Mouse (Mus musculus) B cell, adult (primary cell): ENCODE data around the gene Olfr1506. TPM values are rescaled to one million over a fixed set of nuclear protein-coding genes. Genes with fewer than 3 reads are reported as not detected.

ENCODE experiments used
- total RNA-seq: library from RNA; stranded (reverse); gene quantifications from 4 replicates; pipeline ENCODE4 v1.2.4, GENCODE M21; 2023; ENCODE audit not compliant: inconsistent age

The Olfr1506 gene
- 0.26 to 0.27 TPM in 2 of 4 replicates, not detected in the others for total RNA-seq

GRCm38 (mm10) chr2:90224393-90224792 is at the start of gene Olfr1506:
Gene Olfr1506 (minus strand): TSS chr2:90224493.

GRCm38 (mm10) chr2:90270932-90271331 is 46.6 kb upstream of the Olfr1506 start, which contains the start of gene Olfr1271:
Gene Olfr1271 (minus strand): TSS chr2:90271032.

GRCm38 (mm10) chr2:90257492-90257891 is 33.2 kb upstream of the Olfr1506 start, which contains the start of gene Olfr142:
Gene Olfr142 (minus strand): TSS chr2:90257592.

Other genes with a start within 250 kb of the Olfr1506 start
- not detected in 4 replicates for gene Olfr1261, start 233.3 kb downstream of the Olfr1506 start, total RNA-seq
- not detected in 4 replicates for gene Olfr1262, start 224.3 kb downstream of the Olfr1506 start, total RNA-seq
- gene Olfr1263, start 212.4 kb downstream of the Olfr1506 start, total RNA-seq, result not detected in 4 replicates
- gene Olfr1264, start 198.9 kb downstream of the Olfr1506 start, total RNA-seq, result not detected in 4 replicates
- gene Olfr1265, start 189.2 kb downstream of the Olfr1506 start, total RNA-seq, result not detected in 4 replicates
- not detected in 4 replicates for gene Olfr140, start 160.9 kb downstream of the Olfr1506 start, total RNA-seq
- gene Olfr1269, start 103.1 kb downstream of the Olfr1506 start, total RNA-seq, result not detected in 4 replicates
- gene Olfr32, start 82.2 kb downstream of the Olfr1506 start, total RNA-seq, result not detected in 4 replicates
- not detected in 4 replicates for gene Olfr1270, start 71.4 kb downstream of the Olfr1506 start, total RNA-seq
- not detected in 4 replicates for gene Olfr142, start 33.1 kb upstream of the Olfr1506 start, total RNA-seq
- gene Olfr1271, start 46.5 kb upstream of the Olfr1506 start, total RNA-seq, result not detected in 4 replicates
- not detected in 4 replicates for gene Olfr1272, start 68.3 kb upstream of the Olfr1506 start, total RNA-seq
- gene Gm13769, start 97.7 kb upstream of the Olfr1506 start, total RNA-seq, result 0.45 to 0.51 TPM in 2 of 4 replicates, not detected in the others
- not detected in 4 replicates for gene Olfr1274-ps, start 174.2 kb upstream of the Olfr1506 start, total RNA-seq